Mouse (Mus musculus) kidney, postnatal 14 days (tissue): ENCODE results near the gene Olfr802.

ENCODE experiments used
- DNase-seq: peaks from one replicate; pipeline ENCODE4 v3.0.0; 2022; ENCODE audit warnings: mixed read lengths

Olfr802 gene

GRCm38 (mm10) chr10:129688069-129688468, at the start of gene Olfr802:
Gene Olfr802, minus strand, starts transcription at chr10:129688169.
- no peak for DNase-seq

GRCm38 (mm10) chr10:129729275-129729674, 41.3 kb upstream of the Olfr802 start, which contains the start of gene Olfr805:
Gene Olfr805, minus strand, starts transcription at chr10:129729375.
- DNase-seq = no peak

DNA sequence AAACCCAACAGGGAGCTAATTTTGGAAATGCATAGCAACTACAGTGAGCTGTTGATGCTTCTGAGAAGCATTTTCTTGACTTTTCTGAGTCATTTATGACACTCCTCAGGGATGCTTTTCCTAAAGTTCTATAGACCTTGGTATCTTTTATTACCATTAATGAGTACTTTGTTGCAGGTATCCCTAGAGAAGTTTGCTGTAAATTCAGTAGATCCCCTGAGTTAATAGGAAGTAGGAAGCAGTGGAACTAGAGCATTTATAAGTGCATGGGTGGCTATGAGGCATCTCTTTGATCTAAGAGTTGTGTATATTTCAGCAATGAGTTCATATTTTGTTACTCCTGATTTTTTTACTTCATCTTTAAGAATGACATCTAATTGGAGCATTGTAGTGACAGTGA, 14.9 kb upstream of the Olfr802 start, which contains the start of gene Olfr804:
Olfr804 (plus strand) TSS at position 301 of the 400 bp plus-strand sequence.
- no peak for DNase-seq

GRCm38 (mm10) chr10:129694186-129694585, 6.2 kb upstream of the Olfr802 start, which contains the start of gene Olfr803:
Gene Olfr803, minus strand, starts transcription at chr10:129694286.
- DNase-seq = no peak

DNA sequence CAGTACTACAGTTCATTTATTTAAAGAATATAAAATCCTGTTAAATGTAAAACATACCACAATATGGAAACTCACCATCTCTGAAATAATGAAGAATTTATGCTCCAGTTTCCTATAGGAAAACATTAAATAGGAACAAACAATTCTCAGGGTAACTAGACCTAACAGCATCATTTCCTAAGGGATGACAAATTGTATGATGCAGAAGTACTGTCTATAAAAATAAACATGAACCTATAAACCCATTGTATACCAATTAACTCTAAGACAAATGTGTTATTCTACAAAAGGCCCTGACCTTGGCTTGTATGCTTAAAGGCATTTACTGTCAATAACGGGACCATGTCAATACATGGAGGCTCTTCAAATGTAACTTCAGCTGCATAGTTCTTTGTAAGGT, 14.2 kb downstream of the Olfr802 start, which contains the start of gene Olfr801:
Olfr801 (minus strand) TSS at position 101 of the 400 bp plus-strand sequence.
- DNase-seq = no peak

- no peak for DNase-seq
These were observed 30.6 kb downstream of the Olfr802 start, which contains the start of gene Olfr800 for GRCm38 (mm10) chr10:129657394-129657793. Gene Olfr800, plus strand, starts transcription at chr10:129657694.

- DNase-seq = no peak
These were observed 36.2 kb downstream of the Olfr802 start for GRCm38 (mm10) chr10:129651763-129652162.

DNA sequence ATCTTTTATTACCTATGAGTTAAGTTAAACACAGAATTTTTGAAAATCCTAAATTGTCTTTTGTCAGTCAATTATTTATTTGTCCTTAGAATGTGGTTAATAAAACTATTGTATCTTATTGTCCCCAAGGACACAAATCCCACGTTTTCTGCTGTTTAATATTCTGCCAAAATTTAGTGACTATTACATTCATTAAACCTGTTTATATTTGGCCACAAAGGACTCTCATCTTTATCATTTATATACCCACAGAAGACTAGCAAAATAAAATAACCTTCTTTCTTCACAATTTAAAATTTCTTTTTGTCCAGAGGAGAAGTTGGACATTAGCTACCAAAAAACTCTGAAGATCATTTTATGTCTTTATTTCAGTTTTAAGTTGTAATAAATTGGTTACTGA, 50.8 kb downstream of the Olfr802 start, which contains the start of gene Olfr799:
Olfr799 (plus strand) TSS at position 301 of the 400 bp plus-strand sequence.
- DNase-seq = no peak

GRCm38 (mm10) chr10:129627834-129628233, 60.1 kb downstream of the Olfr802 start, which contains the start of gene Olfr798:
Gene Olfr798, minus strand, starts transcription at chr10:129627934.
- DNase-seq = no peak
